Mouse (Mus musculus) E14TG2a.4 (cell line): ENCODE measurements around the gene Gm10203.

Source experiments
- CTCF ChIP-seq: conservative IDR thresholded peaks from 2 replicates; pipeline ENCODE4 v1.5.1; 2014; ENCODE audit warnings: low read length
- NANOG ChIP-seq: IDR thresholded peaks from 2 replicates; pipeline ENCODE4 v1.6.1; 2014; ENCODE audit warnings: borderline replicate concordance, low read length, mixed read lengths

DNA sequence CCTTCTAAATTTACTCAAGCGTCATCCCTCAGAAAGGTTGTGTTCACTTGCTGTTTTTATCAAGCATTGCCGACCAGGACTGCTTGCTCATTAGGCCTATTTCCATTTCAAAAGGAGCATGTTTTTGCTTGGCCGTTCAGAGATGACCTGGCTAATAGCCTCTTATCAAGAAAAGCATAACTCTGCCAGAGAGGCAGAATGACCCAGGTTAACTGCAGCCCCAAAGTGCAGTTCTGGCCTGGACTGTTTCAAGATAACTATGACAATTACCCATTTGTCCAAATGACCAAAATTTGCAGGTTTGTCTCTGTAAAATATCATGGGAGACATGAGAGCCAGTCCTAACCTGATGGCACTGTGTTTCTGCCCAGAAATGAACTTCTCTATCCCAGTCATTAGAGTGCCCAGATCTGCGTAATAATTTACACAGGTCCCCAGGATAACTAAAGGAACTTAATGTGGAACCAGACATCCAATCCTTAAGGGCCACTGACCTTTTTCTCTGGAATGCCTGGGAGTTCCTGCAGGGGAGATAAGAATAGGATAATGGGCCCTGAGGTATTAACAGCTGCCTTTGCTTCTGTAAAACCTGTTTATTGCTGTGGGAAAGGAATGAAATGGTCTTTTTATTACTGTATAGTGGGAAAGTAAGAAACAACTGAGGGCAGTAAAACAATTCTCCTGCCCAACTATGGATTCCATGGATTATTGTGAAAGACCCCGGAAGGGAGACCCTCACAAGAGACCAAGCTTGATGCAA, 4.6 kb downstream of the Gm10203 start:
- no peak for TF ChIP-seq CTCF
- no peak for TF ChIP-seq NANOG
